Mouse (Mus musculus) ES-Bruce4 (cell line): ENCODE data around the gene Dus2.

Experiments used
- CTCF ChIP-seq: IDR thresholded peaks from one replicate; pipeline ENCODE4 v1.8.1; 2011; ENCODE audit warnings: low read depth, low read length
- POLR2A ChIP-seq: IDR thresholded peaks from one replicate; pipeline ENCODE4 v1.8.1; 2011; ENCODE audit warnings: low read length; ENCODE audit not compliant: insufficient read depth

DNA sequence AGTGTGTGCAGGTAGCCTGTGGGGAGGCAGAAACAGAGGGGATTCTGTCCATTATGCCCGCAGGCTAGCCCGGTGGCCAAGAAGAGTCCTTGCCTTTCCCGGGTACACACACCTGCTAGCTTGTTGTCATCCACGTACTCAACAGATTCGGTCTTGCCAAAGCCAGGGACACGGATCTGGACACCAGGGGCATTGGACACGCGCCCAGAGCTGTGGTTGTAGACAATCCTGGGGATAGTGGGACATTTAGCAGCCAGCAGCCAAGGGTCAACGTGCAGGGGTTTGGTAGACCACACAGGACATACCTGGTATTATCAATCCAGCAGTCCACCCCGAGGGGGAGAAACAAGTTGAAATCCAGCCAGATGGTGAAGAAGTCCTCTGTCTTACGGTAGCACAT lies 49.1 kb upstream of the Dus2 start:
- TF ChIP-seq CTCF (no peak), POLR2A (no peak)
